Mouse (Mus musculus) liver, postnatal 0 days (tissue): ENCODE data around the gene Dcakd. TPM values are rescaled to one million over a fixed set of nuclear protein-coding genes. Genes with fewer than 3 reads are reported as not detected.

Experiments
- ATAC-seq: fragments of 200-750 bp; cut with Nextera tagmentation; 2 replicates; pipeline ENCODE4 v1.8.0; 2017; ENCODE audit warnings: mild to moderate bottlenecking, moderate library complexity
- DNase-seq: peaks from one replicate; pipeline ENCODE4 v3.0.0-alpha.2; 2016
- H3K27ac ChIP-seq: fragments of 300-500 bp; sonication (generic); 2 replicates; pipeline ENCODE4 v1.5.1; 2014; ENCODE audit warnings: antibody characterized with exemption, moderate library complexity, mild to moderate bottlenecking, low read depth
- H3K27me3 ChIP-seq: fragments of 300-500 bp; sonication (generic); 2 replicates; pipeline ENCODE4 v1.6.1; 2014; ENCODE audit warnings: low read length, control low read depth, mixed read lengths; ENCODE audit not compliant: insufficient read depth
- H3K36me3 ChIP-seq: fragments of 300-500 bp; sonication (generic); replicated peaks from 2 replicates; pipeline ENCODE4 v1.6.1; 2014; ENCODE audit warnings: mild to moderate bottlenecking, control low read depth, low read length, moderate library complexity, mixed read lengths; ENCODE audit not compliant: insufficient read depth
- H3K4me1 ChIP-seq: fragments of 300-500 bp; sonication (generic); 2 replicates; pipeline ENCODE4 v1.6.1; 2014; ENCODE audit warnings: antibody characterized with exemption, mild to moderate bottlenecking, control low read depth; ENCODE audit not compliant: insufficient read depth
- H3K4me2 ChIP-seq: fragments of 300-500 bp; sonication (generic); 2 replicates; pipeline ENCODE4 v1.6.1; 2014; ENCODE audit warnings: low read depth, mild to moderate bottlenecking, low read length, moderate library complexity, mixed read lengths
- H3K4me3 ChIP-seq: fragments of 300-500 bp; sonication (generic); 2 replicates; pipeline ENCODE4 v1.5.1; 2014; ENCODE audit warnings: low read depth, low read length
- H3K9ac ChIP-seq: fragments of 300-500 bp; sonication (generic); replicated peaks from 2 replicates; pipeline ENCODE4 v1.6.1; 2014; ENCODE audit warnings: mild to moderate bottlenecking, moderate library complexity
- H3K9me3 ChIP-seq: fragments of 300-500 bp; sonication (generic); 2 replicates; pipeline ENCODE4 v1.6.1; 2016; ENCODE audit warnings: mild to moderate bottlenecking, control low read depth, low read length, mixed read lengths
- CTCF ChIP-seq: sonication (generic); IDR thresholded peaks from 2 replicates; pipeline ENCODE4 v1.5.1; 2016; ENCODE audit warnings: antibody characterized with exemption, low read depth
- EP300 ChIP-seq: IDR thresholded peaks from 2 replicates; pipeline ENCODE4 v1.6.1; 2016; ENCODE audit warnings: antibody characterized with exemption, low read depth, mild to moderate bottlenecking
- WGBS: fragments of 180-500 bp; shearing (Covaris S2); extraction: QIAGEN DNeasy Blood & Tissue Kit; methylation state at CpG from one replicate; pipeline ENCODE4 v1.1.7; 2014; ENCODE audit not compliant: insufficient replicate concordance; 5-methylcytosine and 5-hydroxymethylcytosine counted together
- microRNA-seq: library from miRNA; unstranded; fragments of <30 nt; microRNA quantifications from one replicate; pipeline ENCODE4, GENCODE M21; 2016
- polyA plus RNA-seq: library from polyadenylated mRNA; unstranded; fragments of >200 nt; fragmentation: Nextera tagmentation; extraction: Ambion mirVana; gene quantifications from 2 replicates; pipeline ENCODE4 v1.2.1, GENCODE M21; 2015

Gene Dcakd
- polyA plus RNA-seq, 1 experiment from 2014 or later: 32.5 TPM

GRCm38 (mm10) chr11:102945306-102946264 lies 82.5 kb downstream of the Dcakd start:
- DNase-seq: no peak
- 7% methylated on average over 54 of the region's 54 CpGs for WGBS
- peaks cover 88% of the 10 kb centered on the region for H3K27me3 ChIP-seq
- no peak overlapping the region for H3K9ac ChIP-seq
- 0 out of 2 replicates have a peak overlapping the region, but pooled peaks have one; percentile 53 for H3K4me2 ChIP-seq
- no peaks in the 10 kb centered on the region for H3K9me3 ChIP-seq
- no peak for TF ChIP-seq CTCF
- no peak for TF ChIP-seq EP300
- peak overlapping the region; percentile 19; the same call in 1 of the 2 replicates for H3K4me3 ChIP-seq
- H3K4me1 ChIP-seq: peaks cover 14% of the 10 kb centered on the region
- no peak overlapping the region for H3K27ac ChIP-seq
- no peak for ATAC-seq
- no peaks in the 10 kb centered on the region for H3K36me3 ChIP-seq

Small RNA genes within 50 kb of the gene (microRNA-seq; reads per million reads assigned to microRNA genes)
- not detected for gene Mir6931

Other genes with a start within 250 kb of the Dcakd start
- gene Gjc1, start 208.6 kb downstream of the Dcakd start, polyA plus RNA-seq: 1.4 and 1.6 TPM in 2 replicates
- gene Higd1b, start 192.5 kb downstream of the Dcakd start, polyA plus RNA-seq: not detected in 2 replicates
- 39.0 and 45.5 TPM in 2 replicates for gene Eftud2, start 147.3 kb downstream of the Dcakd start, polyA plus RNA-seq
- 0.39 and 0.51 TPM in 2 replicates for gene Ccdc103, start 147.1 kb downstream of the Dcakd start, polyA plus RNA-seq
- gene Fam187a, start 143.2 kb downstream of the Dcakd start, polyA plus RNA-seq: not detected in 2 replicates
- 3.6 and 3.8 TPM in 2 replicates for gene Gfap, start 127.4 kb downstream of the Dcakd start, polyA plus RNA-seq
- gene Kif18b, start 103.2 kb downstream of the Dcakd start, polyA plus RNA-seq: 3.2 and 3.4 TPM in 2 replicates
- 0.12 TPM in 1 of 2 replicates, not detected in the other for gene C1ql1, start 81.6 kb downstream of the Dcakd start, polyA plus RNA-seq
- gene Nmt1, start 143 bp downstream of the Dcakd start, polyA plus RNA-seq: 37.5 and 37.7 TPM in 2 replicates
- gene Plcd3, start 73.3 kb upstream of the Dcakd start, polyA plus RNA-seq: 0.82 and 0.85 TPM in 2 replicates
- 56.5 and 57.0 TPM in 2 replicates for gene Acbd4, start 73.3 kb upstream of the Dcakd start, polyA plus RNA-seq
- 2.6 and 2.7 TPM in 2 replicates for gene Hexim1, start 87.9 kb upstream of the Dcakd start, polyA plus RNA-seq
- gene Hexim2, start 104.1 kb upstream of the Dcakd start, polyA plus RNA-seq: 3.4 and 3.7 TPM in 2 replicates
- 4.1 and 5.9 TPM in 2 replicates for gene Fmnl1, start 142.8 kb upstream of the Dcakd start, polyA plus RNA-seq
- 0.09 TPM in 1 of 2 replicates, not detected in the other for gene 1700023F06Rik, start 180.2 kb upstream of the Dcakd start, polyA plus RNA-seq
- gene Spata32, start 190.1 kb upstream of the Dcakd start, polyA plus RNA-seq: not detected in 2 replicates
- 0.67 and 0.78 TPM in 2 replicates for gene Map3k14, start 239.1 kb upstream of the Dcakd start, polyA plus RNA-seq